Mouse (Mus musculus) embryonic fibroblast, embryonic 13.5 days (primary cell): ENCODE data around the gene Ddx39.

ENCODE experiments used
- CTCF ChIP-seq: IDR thresholded peaks from 2 replicates; pipeline ENCODE4 v1.5.1; 2011; ENCODE audit warnings: mild to moderate bottlenecking, control low read depth, low read length, moderate library complexity, borderline replicate concordance; ENCODE audit not compliant: insufficient read depth
- POLR2A ChIP-seq: IDR thresholded peaks from 2 replicates; pipeline ENCODE4 v1.6.1; 2011; ENCODE audit warnings: low read depth, mild to moderate bottlenecking, control low read depth, low read length, moderate library complexity

- TF ChIP-seq POLR2A (peak; percentile 74), CTCF (no peak)
These were observed at the start of gene Ddx39 for GRCm38 (mm10) chr8:83715031-83715690.
